Mouse (Mus musculus) stomach, embryonic 15.5 days (tissue): Measurements from ENCODE around the gene Gpn2. TPM values are rescaled to one million over a fixed set of nuclear protein-coding genes. Genes with fewer than 3 reads are reported as not detected.

Source experiments
- ATAC-seq: fragments of 200-750 bp; cut with Nextera tagmentation; 2 replicates; pipeline ENCODE4 v1.8.0; 2017; ENCODE audit warnings: low read depth, moderate number of reproducible peaks, moderate TSS enrichment; ENCODE audit not compliant: insufficient read depth, low FRiP score
- H3K27ac ChIP-seq: fragments of 300-500 bp; sonication (generic); 2 replicates; pipeline ENCODE4 v1.5.1; 2015; ENCODE audit warnings: mild to moderate bottlenecking, inconsistent platforms
- H3K27me3 ChIP-seq: fragments of 300-500 bp; sonication (generic); replicated peaks from 2 replicates; pipeline ENCODE4 v1.6.1; 2015; ENCODE audit warnings: inconsistent platforms
- H3K36me3 ChIP-seq: fragments of 300-500 bp; sonication (generic); 2 replicates; pipeline ENCODE4 v1.6.1; 2015; ENCODE audit warnings: inconsistent platforms
- H3K4me1 ChIP-seq: fragments of 300-500 bp; sonication (generic); 2 replicates; pipeline ENCODE4 v1.6.1; 2015; ENCODE audit warnings: inconsistent platforms
- H3K4me2 ChIP-seq: fragments of 300-500 bp; sonication (generic); 2 replicates; pipeline ENCODE4 v1.6.1; 2015; ENCODE audit warnings: mild to moderate bottlenecking, inconsistent platforms
- H3K4me3 ChIP-seq: fragments of 300-500 bp; sonication (generic); replicated peaks from 2 replicates; pipeline ENCODE4 v1.5.1; 2015; ENCODE audit warnings: inconsistent platforms
- H3K9ac ChIP-seq: fragments of 300-500 bp; sonication (generic); 2 replicates; pipeline ENCODE4 v1.6.1; 2015; ENCODE audit warnings: inconsistent platforms
- H3K9me3 ChIP-seq: fragments of 300-500 bp; sonication (generic); 2 replicates; pipeline ENCODE4 v1.6.1; 2016; ENCODE audit warnings: inconsistent platforms
- WGBS: fragments of 180-500 bp; shearing (Covaris S2); methylation state at CpG from one replicate; pipeline ENCODE4 v1.1.7; 2015; 5-methylcytosine and 5-hydroxymethylcytosine counted together
- polyA plus RNA-seq: library from polyadenylated mRNA; unstranded; fragments of >200 nt; fragmentation: Nextera tagmentation; extraction: Ambion mirVana; gene quantifications from 2 replicates; pipeline ENCODE4 v1.2.1, GENCODE M21; 2015

The Gpn2 gene
- polyA plus RNA-seq, 1 experiment from 2014 or later, result 17.7 TPM

DNA sequence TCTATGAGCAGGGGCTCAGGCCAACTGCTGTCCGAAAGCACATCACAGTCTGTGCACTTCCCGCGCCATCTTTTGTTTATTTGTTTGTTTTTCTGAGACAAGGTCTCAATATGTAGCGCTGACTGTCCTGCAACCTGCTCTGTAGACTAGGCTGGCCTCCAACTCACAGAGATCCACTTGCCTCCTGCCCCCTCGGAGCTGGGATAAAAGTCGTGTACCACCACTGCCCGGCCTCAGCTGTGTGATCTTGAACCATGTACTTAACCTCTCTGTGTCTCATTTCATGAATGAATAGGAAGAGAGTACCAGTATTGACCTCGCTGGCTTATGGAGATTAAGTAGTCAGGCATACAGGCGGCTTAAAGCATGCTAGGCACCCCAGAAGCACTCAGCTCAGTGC lies 42.5 kb downstream of the Gpn2 start:
- Histone ChIP-seq H3K4me1 (peaks cover 10% of the 10 kb centered on the region), H3K4me2 (no peak overlapping the region), H3K27ac (no peak overlapping the region), H3K27me3 (no peaks in the 10 kb centered on the region), H3K36me3 (peaks cover 8% of the 10 kb centered on the region), H3K9me3 (no peaks in the 10 kb centered on the region), H3K9ac (no peak overlapping the region), H3K4me3 (no peak overlapping the region)
- WGBS, result 82% methylated on average over 9 of the region's 9 CpGs
- no peak for ATAC-seq

- Histone ChIP-seq H3K4me2 (no peak overlapping the region), H3K9me3 (no peaks in the 10 kb centered on the region), H3K27me3 (no peaks in the 10 kb centered on the region), H3K36me3 (peaks cover 8% of the 10 kb centered on the region), H3K9ac (no peak overlapping the region), H3K4me1 (peaks cover 14% of the 10 kb centered on the region), H3K4me3 (no peak overlapping the region), H3K27ac (no peak overlapping the region)
- 95% methylated on average over 14 of the region's 14 CpGs for WGBS
- ATAC-seq, result no peak
Measured at GRCm38 (mm10) chr4:133627039-133627438, 42.9 kb downstream of the Gpn2 start.

- no peak for ATAC-seq
- 83% methylated on average over 2 of the region's 2 CpGs for WGBS
- peaks cover 5% of the 10 kb centered on the region; the same call in 1 of the 2 replicates for H3K36me3 ChIP-seq
- H3K27me3 ChIP-seq, result no peaks in the 10 kb centered on the region
- H3K27ac ChIP-seq, result no peak overlapping the region
- no peak overlapping the region for H3K4me3 ChIP-seq
- H3K4me2 ChIP-seq, result no peak overlapping the region
- no peaks in the 10 kb centered on the region for H3K9me3 ChIP-seq
- H3K4me1 ChIP-seq, result peaks cover 21% of the 10 kb centered on the region
- no peak overlapping the region for H3K9ac ChIP-seq
Measured at GRCm38 (mm10) chr4:133628517-133628916, 44.4 kb downstream of the Gpn2 start.

- Histone ChIP-seq H3K4me2 (no peak overlapping the region), H3K9me3 (no peaks in the 10 kb centered on the region), H3K9ac (no peak overlapping the region), H3K36me3 (no peaks in the 10 kb centered on the region), H3K27ac (no peak overlapping the region), H3K4me3 (no peak overlapping the region), H3K27me3 (no peaks in the 10 kb centered on the region), H3K4me1 (peaks cover 21% of the 10 kb centered on the region)
- WGBS, result 78% methylated on average over 7 of the region's 7 CpGs
- ATAC-seq, result no peak
Measured at GRCm38 (mm10) chr4:133629191-133629590, 45.0 kb downstream of the Gpn2 start.

- no peaks in the 10 kb centered on the region for H3K36me3 ChIP-seq
- WGBS, result 89% methylated on average over 8 of the region's 8 CpGs
- H3K27ac ChIP-seq, result no peak overlapping the region
- H3K4me1 ChIP-seq, result peaks cover 21% of the 10 kb centered on the region
- no peak for ATAC-seq
- H3K4me3 ChIP-seq, result no peak overlapping the region
- H3K9me3 ChIP-seq, result no peaks in the 10 kb centered on the region
- H3K4me2 ChIP-seq, result no peak overlapping the region
- H3K27me3 ChIP-seq, result no peaks in the 10 kb centered on the region
- H3K9ac ChIP-seq, result no peak overlapping the region
Measured at GRCm38 (mm10) chr4:133630326-133630920, 46.3 kb downstream of the Gpn2 start.

- H3K4me2 ChIP-seq, result peak overlapping the region; percentile 96
- H3K36me3 ChIP-seq, result no peaks in the 10 kb centered on the region
- H3K4me1 ChIP-seq, result peaks cover 21% of the 10 kb centered on the region
- ATAC-seq, result no peak
- no peak overlapping the region for H3K27ac ChIP-seq
- H3K4me3 ChIP-seq, result no peak overlapping the region
- no peaks in the 10 kb centered on the region for H3K27me3 ChIP-seq
- H3K9ac ChIP-seq, result no peak overlapping the region
- 76% methylated on average over 14 of the region's 14 CpGs for WGBS
- H3K9me3 ChIP-seq, result no peaks in the 10 kb centered on the region
Measured at GRCm38 (mm10) chr4:133631071-133631768, 47.1 kb downstream of the Gpn2 start.

DNA sequence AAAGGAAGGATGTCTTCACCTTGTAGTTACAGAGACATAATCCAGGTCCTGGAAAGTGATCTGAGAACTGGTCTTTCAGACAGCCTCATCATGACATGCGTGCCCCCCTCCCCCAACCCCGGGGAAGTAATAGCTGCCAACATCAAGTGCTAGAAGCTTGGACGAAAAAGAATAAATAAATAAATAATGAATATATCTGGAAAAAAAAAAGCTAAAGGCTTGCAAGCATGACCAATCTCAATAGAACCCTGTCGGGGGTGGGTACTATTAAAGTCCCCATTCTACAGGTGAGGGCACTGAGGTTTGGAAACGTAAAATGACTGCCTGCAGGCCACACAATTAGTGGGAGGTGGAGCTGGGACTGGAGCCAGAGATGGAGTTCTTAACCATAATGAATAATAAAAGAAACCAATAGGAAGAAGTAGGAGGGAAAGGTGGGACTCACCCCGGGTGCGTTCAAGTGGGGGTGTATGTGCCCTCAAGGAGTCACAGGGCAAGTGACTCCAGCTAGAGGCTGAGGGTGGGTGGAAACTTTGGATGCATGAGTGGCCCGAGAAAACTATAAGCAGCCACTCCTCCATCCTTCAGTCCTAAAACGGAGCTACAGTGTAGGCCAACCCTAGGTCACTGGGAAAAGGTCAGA lies 47.7 kb downstream of the Gpn2 start:
- no peaks in the 10 kb centered on the region for H3K9me3 ChIP-seq
- peak overlapping the region; percentile 96 for H3K4me2 ChIP-seq
- WGBS, result 41% methylated on average over 9 of the region's 9 CpGs
- peak overlapping the region; percentile 85 for H3K9ac ChIP-seq
- peak overlapping the region; percentile 57 for H3K4me3 ChIP-seq
- ATAC-seq, result no peak
- no peaks in the 10 kb centered on the region for H3K27me3 ChIP-seq
- no peaks in the 10 kb centered on the region for H3K36me3 ChIP-seq
- peaks cover 21% of the 10 kb centered on the region for H3K4me1 ChIP-seq
- H3K27ac ChIP-seq, result 0 out of 2 replicates have a peak overlapping the region, but pooled peaks have one; percentile 65

GRCm38 (mm10) chr4:133632483-133633327 lies 48.5 kb downstream of the Gpn2 start:
- Histone ChIP-seq H3K27ac (peak overlapping the region; percentile 65; the same call in 1 of the 2 replicates), H3K9ac (peak overlapping the region; percentile 85), H3K9me3 (no peaks in the 10 kb centered on the region), H3K4me3 (peak overlapping the region; percentile 57), H3K27me3 (no peaks in the 10 kb centered on the region), H3K4me2 (peak overlapping the region; percentile 96), H3K36me3 (no peaks in the 10 kb centered on the region), H3K4me1 (peaks cover 21% of the 10 kb centered on the region)
- WGBS, result 3% methylated on average over 56 of the region's 69 CpGs
- ATAC-seq, result peak; percentile 54

- Histone ChIP-seq H3K4me1 (peaks cover 21% of the 10 kb centered on the region), H3K4me2 (peak overlapping the region; percentile 96), H3K36me3 (no peaks in the 10 kb centered on the region), H3K27ac (peak overlapping the region; percentile 65; the same call in 1 of the 2 replicates), H3K9ac (peak overlapping the region; percentile 85), H3K9me3 (no peaks in the 10 kb centered on the region), H3K4me3 (peak overlapping the region; percentile 57), H3K27me3 (no peaks in the 10 kb centered on the region)
- ATAC-seq, result peak; percentile 89
- 14% methylated on average over 24 of the region's 47 CpGs for WGBS
Measured at GRCm38 (mm10) chr4:133633332-133634042, 49.3 kb downstream of the Gpn2 start.

- WGBS, result 77% methylated on average over 5 of the region's 5 CpGs
- Histone ChIP-seq H3K9ac (no peak overlapping the region), H3K27me3 (no peaks in the 10 kb centered on the region), H3K4me2 (no peak overlapping the region; the same call in 1 of the 2 replicates), H3K9me3 (no peaks in the 10 kb centered on the region), H3K4me3 (0 out of 2 replicates have a peak overlapping the region, but pooled peaks have one; percentile 57), H3K4me1 (peaks cover 21% of the 10 kb centered on the region), H3K27ac (no peak overlapping the region), H3K36me3 (no peaks in the 10 kb centered on the region)
- no peak for ATAC-seq
Measured at GRCm38 (mm10) chr4:133634043-133634410, 49.9 kb downstream of the Gpn2 start.
